Mouse (Mus musculus): ENCODE results near the gene Gm867. TPM values are rescaled to one million over a fixed set of nuclear protein-coding genes. Genes with fewer than 3 reads are reported as not detected.

Gm867 gene
- polyA plus RNA-seq, 1 experiment from 2014 or later = 0.53 TPM

DNA sequence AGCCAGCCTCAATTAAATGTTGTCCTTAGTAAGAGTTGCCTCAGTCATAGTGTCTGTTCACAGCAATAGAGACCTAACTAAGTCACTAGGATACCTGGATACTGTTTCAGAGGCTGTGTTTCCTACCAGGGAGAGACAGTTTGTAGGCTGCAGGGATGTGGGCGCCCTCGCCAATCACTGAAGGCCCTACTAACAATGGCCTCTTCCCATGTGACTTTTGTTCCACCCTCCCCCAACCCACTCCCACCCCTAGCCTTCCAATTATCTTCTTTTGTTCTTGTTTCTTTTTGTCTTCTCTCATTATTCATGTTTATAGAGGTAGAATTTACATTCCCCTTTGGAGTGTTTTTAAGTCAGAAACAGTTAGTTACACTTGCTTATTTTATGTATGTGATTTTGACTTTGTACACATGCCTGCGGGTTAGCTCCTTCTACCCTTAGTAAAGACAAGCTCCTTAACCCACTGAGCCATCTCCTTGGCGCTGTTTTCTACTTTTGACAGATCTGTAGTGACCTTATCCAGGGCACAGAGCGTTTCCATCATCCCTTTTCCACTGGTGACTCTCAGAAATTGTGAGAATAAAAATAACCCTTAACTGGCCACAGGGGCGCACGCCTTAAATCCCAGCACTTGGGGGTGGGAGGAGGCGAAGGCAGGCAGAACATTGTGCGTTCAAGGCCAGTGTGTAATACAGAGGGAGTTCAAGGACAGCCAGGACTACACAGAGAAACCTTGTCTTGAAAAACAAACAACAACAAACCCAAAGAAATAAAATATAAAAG lies 761 bp upstream of the Gm867 start:
- H3K4me1 ChIP-seq (ENCODE audit: control insufficient read depth, insufficient read depth, low read length) = peaks cover under 1% of the 10 kb centered on the region; the same call in 1 of the 2 replicates
- no peak overlapping the region for H3K9ac ChIP-seq (replicated peaks; ENCODE audit: low read length)
- peaks cover 4% of the 10 kb centered on the region for H3K27me3 ChIP-seq (ENCODE audit: control insufficient read depth, insufficient read depth, low read length)
- WGBS = 62% methylated on average over 9 of the region's 9 CpGs
- no peaks in the 10 kb centered on the region for H3K36me3 ChIP-seq (ENCODE audit: control insufficient read depth, insufficient read depth, low read length)
- DNase-seq (no peak), ATAC-seq (ENCODE audit: low FRiP score, low TSS enrichment) (no peak)
- H3K27ac ChIP-seq (replicated peaks; ENCODE audit: low read depth, low read length) = no peak overlapping the region
- no peak overlapping the region for H3K4me2 ChIP-seq (ENCODE audit: low read length)
- no peak overlapping the region for H3K4me3 ChIP-seq (replicated peaks; ENCODE audit: low read depth, low read length)
- H3K9me3 ChIP-seq (ENCODE audit: control insufficient read depth, low read length) = no peaks in the 10 kb centered on the region

DNA sequence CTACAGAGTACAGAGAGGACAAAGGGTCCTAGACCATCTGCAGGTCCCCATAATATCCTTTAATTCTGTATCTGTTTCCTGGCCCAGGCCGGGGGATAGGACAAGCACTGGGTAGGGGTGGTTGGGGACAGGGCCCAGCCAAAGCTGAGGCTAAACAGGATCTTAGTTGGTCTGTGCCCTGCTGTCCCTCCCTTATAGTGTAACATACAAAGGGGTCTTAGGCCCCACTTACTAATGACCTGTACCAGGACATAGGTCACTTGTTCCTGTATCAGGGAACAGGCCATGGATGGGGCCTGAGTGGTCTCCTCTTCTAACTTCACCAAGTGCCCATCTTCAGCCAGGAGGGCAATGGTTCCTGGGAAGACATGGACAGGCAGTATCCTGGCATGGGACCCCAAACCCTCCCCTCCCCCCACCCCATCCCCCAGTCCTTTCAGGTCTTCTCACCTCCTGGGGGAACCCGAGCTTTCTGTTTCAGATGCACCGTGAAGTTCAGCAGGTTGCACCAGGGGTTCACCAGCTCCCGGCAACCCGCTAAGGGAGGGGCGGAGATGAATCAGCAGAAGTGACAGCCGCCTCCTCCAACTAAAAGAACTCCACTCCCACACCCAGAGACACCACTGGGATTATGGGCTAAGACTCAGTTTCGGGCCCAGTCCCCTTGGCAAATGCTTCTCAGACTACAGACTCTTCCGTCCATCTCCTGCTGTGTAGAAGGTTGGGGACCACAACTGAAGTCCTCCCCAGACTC lies 814 bp downstream of the Gm867 start:
- Histone ChIP-seq H3K27me3 (ENCODE audit: control insufficient read depth, insufficient read depth, low read length) (peaks cover 14% of the 10 kb centered on the region), H3K9me3 (ENCODE audit: control insufficient read depth, low read length) (no peaks in the 10 kb centered on the region), H3K4me3 (replicated peaks; ENCODE audit: low read depth, low read length) (no peak overlapping the region), H3K9ac (replicated peaks; ENCODE audit: low read length) (no peak overlapping the region), H3K27ac (replicated peaks; ENCODE audit: low read depth, low read length) (no peak overlapping the region), H3K4me1 (ENCODE audit: control insufficient read depth, insufficient read depth, low read length) (peaks cover 14% of the 10 kb centered on the region), H3K36me3 (ENCODE audit: control insufficient read depth, insufficient read depth, low read length) (no peaks in the 10 kb centered on the region), H3K4me2 (ENCODE audit: low read length) (no peak overlapping the region)
- ATAC-seq (ENCODE audit: low FRiP score, low TSS enrichment) = no peak
- 40% methylated on average over 9 of the region's 9 CpGs for WGBS
- DNase-seq = no peak

- H3K9ac ChIP-seq (replicated peaks; ENCODE audit: low read length) = no peak overlapping the region
- WGBS = 50% methylated on average over 10 of the region's 10 CpGs
- H3K9me3 ChIP-seq (ENCODE audit: control insufficient read depth, low read length) = no peaks in the 10 kb centered on the region
- peaks cover 14% of the 10 kb centered on the region for H3K27me3 ChIP-seq (ENCODE audit: control insufficient read depth, insufficient read depth, low read length)
- DNase-seq (no peak), ATAC-seq (ENCODE audit: low FRiP score, low TSS enrichment) (no peak)
- H3K4me2 ChIP-seq (ENCODE audit: low read length) = no peak overlapping the region
- H3K27ac ChIP-seq (replicated peaks; ENCODE audit: low read depth, low read length) = no peak overlapping the region
- H3K4me1 ChIP-seq (ENCODE audit: control insufficient read depth, insufficient read depth, low read length) = peaks cover 14% of the 10 kb centered on the region
- no peaks in the 10 kb centered on the region for H3K36me3 ChIP-seq (ENCODE audit: control insufficient read depth, insufficient read depth, low read length)
- H3K4me3 ChIP-seq (replicated peaks; ENCODE audit: low read depth, low read length) = no peak overlapping the region
Measured at GRCm38 (mm10) chr10:75937851-75938643, 2.4 kb downstream of the Gm867 start.

- 36% methylated on average over 18 of the region's 18 CpGs for WGBS
- Histone ChIP-seq H3K9me3 (ENCODE audit: control insufficient read depth, low read length) (no peaks in the 10 kb centered on the region), H3K9ac (replicated peaks; ENCODE audit: low read length) (no peak overlapping the region), H3K4me3 (replicated peaks; ENCODE audit: low read depth, low read length) (no peak overlapping the region), H3K27ac (replicated peaks; ENCODE audit: low read depth, low read length) (no peak overlapping the region), H3K4me1 (ENCODE audit: control insufficient read depth, insufficient read depth, low read length) (peaks cover 20% of the 10 kb centered on the region), H3K4me2 (ENCODE audit: low read length) (no peak overlapping the region), H3K27me3 (ENCODE audit: control insufficient read depth, insufficient read depth, low read length) (peaks cover 14% of the 10 kb centered on the region), H3K36me3 (ENCODE audit: control insufficient read depth, insufficient read depth, low read length) (no peaks in the 10 kb centered on the region)
- no peak for ATAC-seq (ENCODE audit: low FRiP score, low TSS enrichment)
- DNase-seq = no peak
Measured at GRCm38 (mm10) chr10:75936909-75937667, 3.4 kb downstream of the Gm867 start.

DNA sequence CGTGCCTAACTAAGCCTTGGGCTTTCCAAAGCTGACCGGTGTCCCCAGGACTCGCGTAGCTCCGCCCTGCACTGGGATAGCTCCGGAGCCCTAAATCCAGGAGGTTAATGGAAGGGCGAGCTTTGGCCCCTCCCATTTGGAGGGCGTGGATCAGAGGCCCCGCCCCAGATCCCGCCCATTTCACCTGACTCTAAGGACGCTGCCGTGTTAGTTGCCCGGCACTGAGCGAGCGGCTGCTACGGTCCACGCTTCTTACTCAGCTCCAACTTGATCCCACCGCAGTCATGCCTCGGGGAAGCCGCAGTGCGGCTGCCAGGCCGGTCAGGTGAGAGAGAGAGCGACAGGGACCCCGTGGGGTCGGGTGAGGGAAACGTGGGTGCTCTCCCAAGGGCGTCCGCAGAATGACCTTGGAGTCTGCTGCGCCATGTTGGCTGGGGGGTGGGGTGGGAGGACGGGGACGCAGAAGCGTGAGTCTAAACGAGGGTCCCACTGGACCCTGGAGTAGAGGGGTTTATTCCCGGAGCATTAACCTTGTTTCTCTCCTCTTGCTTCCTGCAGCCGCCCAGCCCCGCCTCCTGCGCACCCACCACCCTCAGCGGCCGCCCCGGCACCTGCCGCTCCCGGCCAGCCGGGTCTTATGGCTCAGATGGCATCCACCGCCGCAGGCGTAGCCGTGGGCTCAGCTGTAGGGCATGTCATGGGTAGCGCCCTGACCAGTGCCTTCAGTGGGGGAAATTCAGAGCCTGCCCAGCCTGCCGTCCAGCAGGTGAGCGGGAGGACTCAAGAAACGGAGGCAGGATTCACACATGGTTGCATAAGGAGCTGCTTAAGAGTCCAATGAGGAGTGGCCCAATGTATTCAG lies 4.6 kb downstream of the Gm867 start, which contains the start of gene Mmp11:
Mmp11 (minus strand) TSS at position 817 of the 862 bp plus-strand sequence.
- Histone ChIP-seq H3K9me3 (ENCODE audit: control insufficient read depth, low read length) (no peaks in the 10 kb centered on the region), H3K27me3 (ENCODE audit: control insufficient read depth, insufficient read depth, low read length) (peaks cover 14% of the 10 kb centered on the region)

GRCm38 (mm10) chr10:75934991-75935390 lies 5.5 kb downstream of the Gm867 start:
- Histone ChIP-seq H3K27me3 (ENCODE audit: control insufficient read depth, insufficient read depth, low read length) (peaks cover 14% of the 10 kb centered on the region), H3K9ac (replicated peaks; ENCODE audit: low read length) (no peak overlapping the region; the same call in 1 of the 2 replicates), H3K4me2 (ENCODE audit: low read length) (peak overlapping the region; percentile 86), H3K36me3 (ENCODE audit: control insufficient read depth, insufficient read depth, low read length) (no peaks in the 10 kb centered on the region), H3K4me3 (replicated peaks; ENCODE audit: low read depth, low read length) (no peak overlapping the region), H3K4me1 (ENCODE audit: control insufficient read depth, insufficient read depth, low read length) (peaks cover 34% of the 10 kb centered on the region), H3K27ac (replicated peaks; ENCODE audit: low read depth, low read length) (no peak overlapping the region), H3K9me3 (ENCODE audit: control insufficient read depth, low read length) (no peaks in the 10 kb centered on the region)
- ATAC-seq (ENCODE audit: low FRiP score, low TSS enrichment) (no peak), DNase-seq (no peak)
- WGBS = 90% methylated on average over 1 of the region's 1 CpGs

More for the DNA sequence above, 4.6 kb downstream of the Gm867 start, which contains the start of gene Mmp11:
- WGBS = under 1% methylated on average over 51 of the region's 51 CpGs
- Histone ChIP-seq H3K9ac (replicated peaks; ENCODE audit: low read length) (peak within 1 kb of the TSS; percentile 57), H3K4me1 (ENCODE audit: control insufficient read depth, insufficient read depth, low read length) (peaks cover 31% of the 10 kb centered on the region), H3K4me3 (replicated peaks; ENCODE audit: low read depth, low read length) (peak within 1 kb of the TSS; percentile 50), H3K4me2 (ENCODE audit: low read length) (peak within 1 kb of the TSS; percentile 86), H3K27ac (replicated peaks; ENCODE audit: low read depth, low read length) (no peak within 1 kb of the TSS), H3K36me3 (ENCODE audit: control insufficient read depth, insufficient read depth, low read length) (no peaks in the 10 kb centered on the region)
- DNase-seq = peak; percentile 82
- peak; percentile 57; the same call in 1 of the 2 replicates for ATAC-seq (ENCODE audit: low FRiP score, low TSS enrichment)

GRCm38 (mm10) chr10:75932891-75933290 lies 7.6 kb downstream of the Gm867 start, which contains the start of gene Chchd10:
TSS of gene Chchd10 (plus strand) at chr10:75933130.
- Histone ChIP-seq H3K9me3 (ENCODE audit: control insufficient read depth, low read length) (no peaks in the 10 kb centered on the region), H3K4me3 (replicated peaks; ENCODE audit: low read depth, low read length) (peak within 1 kb of the TSS; percentile 50), H3K4me1 (ENCODE audit: control insufficient read depth, insufficient read depth, low read length) (peaks cover 34% of the 10 kb centered on the region), H3K4me2 (ENCODE audit: low read length) (peak within 1 kb of the TSS; percentile 95), H3K36me3 (ENCODE audit: control insufficient read depth, insufficient read depth, low read length) (no peaks in the 10 kb centered on the region), H3K27ac (replicated peaks; ENCODE audit: low read depth, low read length) (0 out of 2 replicates have a peak within 1 kb of the TSS, but pooled peaks have one; percentile 45), H3K9ac (replicated peaks; ENCODE audit: low read length) (peak within 1 kb of the TSS; percentile 79), H3K27me3 (ENCODE audit: control insufficient read depth, insufficient read depth, low read length) (peaks cover 14% of the 10 kb centered on the region)
- no peak for ATAC-seq (ENCODE audit: low FRiP score, low TSS enrichment)
- 26% methylated on average over 6 of the region's 6 CpGs for WGBS
- no peak for DNase-seq
